Mouse (Mus musculus) lung, embryonic 15.5 days (tissue): ENCODE data around the gene Clec1b. TPM values are rescaled to one million over a fixed set of nuclear protein-coding genes. Genes with fewer than 3 reads are reported as not detected.
A peak's percentile ranks its signal among the peaks of the same experiment; 100 is the strongest.

Source experiments
- ATAC-seq: fragments of 200-750 bp; cut with Nextera tagmentation; 2 replicates; pipeline ENCODE4 v1.8.0; 2017; ENCODE audit warnings: moderate number of reproducible peaks, borderline replicate concordance; ENCODE audit not compliant: low FRiP score, low TSS enrichment; ENCODE audit errors: extremely low read depth
- H3K27ac ChIP-seq: fragments of 300-500 bp; sonication (generic); 2 replicates; pipeline ENCODE4 v1.5.1; 2015; ENCODE audit warnings: moderate library complexity, mild to moderate bottlenecking, inconsistent platforms
- H3K27me3 ChIP-seq: fragments of 300-500 bp; sonication (generic); 2 replicates; pipeline ENCODE4 v1.6.1; 2015; ENCODE audit warnings: inconsistent platforms
- H3K36me3 ChIP-seq: fragments of 300-500 bp; sonication (generic); 2 replicates; pipeline ENCODE4 v1.6.1; 2015; ENCODE audit warnings: inconsistent platforms
- H3K4me1 ChIP-seq: fragments of 300-500 bp; sonication (generic); 2 replicates; pipeline ENCODE4 v1.6.1; 2015; ENCODE audit warnings: inconsistent platforms
- H3K4me2 ChIP-seq: fragments of 300-500 bp; sonication (generic); 2 replicates; pipeline ENCODE4 v1.6.1; 2015; ENCODE audit warnings: inconsistent platforms, mild to moderate bottlenecking, moderate library complexity
- H3K4me3 ChIP-seq: fragments of 300-500 bp; sonication (generic); 2 replicates; pipeline ENCODE4 v1.5.1; 2015; ENCODE audit warnings: mild to moderate bottlenecking, inconsistent platforms
- H3K9ac ChIP-seq: fragments of 300-500 bp; sonication (generic); 2 replicates; pipeline ENCODE4 v1.6.1; 2015; ENCODE audit warnings: inconsistent platforms
- H3K9me3 ChIP-seq: fragments of 300-500 bp; sonication (generic); 2 replicates; pipeline ENCODE4 v1.6.1; 2016; ENCODE audit warnings: inconsistent platforms
- WGBS: fragments of 180-500 bp; shearing (Covaris S2); methylation state at CpG from one replicate; pipeline ENCODE4 v1.1.7; 2015; 5-methylcytosine and 5-hydroxymethylcytosine counted together
- polyA plus RNA-seq: library from polyadenylated mRNA; unstranded; fragments of >200 nt; fragmentation: Nextera tagmentation; extraction: Ambion mirVana; gene quantifications from 2 replicates; pipeline ENCODE4 v1.2.1, GENCODE M21; 2015

The Clec1b gene
- polyA plus RNA-seq, 1 experiment from 2014 or later: 2.6 TPM

DNA sequence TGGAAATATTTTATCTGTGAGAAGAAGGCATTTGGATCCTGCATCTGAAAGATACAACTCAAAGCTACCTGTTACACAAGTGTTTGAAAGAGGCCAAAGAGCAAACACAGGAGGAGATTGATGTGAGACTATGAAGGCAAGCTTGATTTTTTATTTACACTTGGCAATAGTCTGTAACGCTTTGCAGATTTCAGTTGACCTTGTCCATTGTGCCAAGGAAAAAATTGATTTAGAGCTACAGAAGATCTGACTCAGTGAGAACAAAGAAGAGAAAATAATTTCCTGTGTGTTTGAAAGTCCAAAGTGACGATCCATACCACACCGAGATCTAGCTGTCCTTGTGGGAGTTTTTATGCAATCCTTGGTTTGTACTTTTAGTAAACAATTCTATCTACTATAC lies 25.2 kb downstream of the Clec1b start:
- no peak overlapping the region for H3K27ac ChIP-seq
- no peak overlapping the region for H3K4me2 ChIP-seq
- no peak for ATAC-seq
- no peaks in the 10 kb centered on the region for H3K27me3 ChIP-seq
- H3K9ac ChIP-seq: no peak overlapping the region
- no peak overlapping the region for H3K4me3 ChIP-seq
- H3K4me1 ChIP-seq: peaks cover 18% of the 10 kb centered on the region
- no peaks in the 10 kb centered on the region for H3K36me3 ChIP-seq
- H3K9me3 ChIP-seq: no peaks in the 10 kb centered on the region
- WGBS: 49% methylated on average over 3 of the region's 3 CpGs

DNA sequence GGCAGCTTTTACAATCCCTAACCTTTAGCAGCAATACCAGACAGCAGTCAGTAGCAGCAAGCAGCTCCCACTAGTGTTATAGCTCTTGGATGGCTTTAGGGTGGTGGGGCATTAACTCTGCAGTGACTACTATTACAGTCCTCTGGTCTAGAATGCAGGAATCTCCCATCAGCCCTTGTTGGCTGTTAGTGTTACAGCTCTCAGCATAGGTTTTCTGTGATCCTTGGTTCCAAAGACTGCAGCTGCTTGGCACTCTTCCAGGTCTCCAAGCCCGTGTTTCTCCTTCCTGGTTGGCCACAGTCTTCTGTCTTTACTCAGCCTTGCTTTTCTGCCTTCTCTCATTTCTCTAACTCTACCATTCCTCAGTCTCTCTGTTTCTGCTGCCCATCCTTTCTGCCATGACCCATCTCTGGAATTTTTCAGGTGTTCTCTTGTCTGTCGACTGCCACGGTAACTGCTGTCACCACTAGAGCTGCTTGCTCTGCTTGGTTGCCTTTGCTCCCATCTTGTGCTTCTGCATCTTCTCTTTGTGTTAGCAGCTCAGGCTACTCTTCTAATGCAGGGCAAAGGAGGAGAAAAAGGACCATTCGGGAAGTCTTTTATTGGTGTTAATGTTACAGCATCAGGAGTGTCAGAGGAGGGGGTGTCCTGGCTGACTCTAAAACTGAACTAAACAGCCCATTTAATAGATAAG lies 26.1 kb downstream of the Clec1b start:
- H3K9ac ChIP-seq: no peak overlapping the region
- no peak overlapping the region for H3K4me3 ChIP-seq
- 49% methylated on average over 4 of the region's 4 CpGs for WGBS
- H3K4me2 ChIP-seq: no peak overlapping the region
- H3K27ac ChIP-seq: peak overlapping the region; percentile 65
- peaks cover 18% of the 10 kb centered on the region for H3K4me1 ChIP-seq
- no peaks in the 10 kb centered on the region for H3K27me3 ChIP-seq
- no peaks in the 10 kb centered on the region for H3K9me3 ChIP-seq
- no peaks in the 10 kb centered on the region for H3K36me3 ChIP-seq
- ATAC-seq: peak; percentile 84

DNA sequence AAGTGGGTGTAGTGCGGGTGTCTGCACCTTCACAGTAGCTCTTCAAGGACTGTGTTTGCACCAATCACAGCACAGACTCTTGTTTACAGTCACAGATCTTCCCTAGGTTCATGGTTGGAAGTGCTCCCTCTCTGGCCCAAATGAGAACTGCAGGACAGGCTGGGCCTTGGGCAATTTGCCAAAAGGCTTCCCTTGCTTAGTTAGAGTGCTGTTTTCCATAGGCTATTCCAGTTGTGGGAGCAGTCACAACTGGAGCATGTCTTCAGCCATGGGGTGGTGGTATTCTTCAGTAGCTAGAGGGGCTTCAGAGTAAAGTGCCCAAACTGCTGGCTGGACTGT lies 26.6 kb downstream of the Clec1b start:
- Histone ChIP-seq H3K9ac (no peak overlapping the region), H3K36me3 (no peaks in the 10 kb centered on the region), H3K27me3 (no peaks in the 10 kb centered on the region), H3K27ac (peak overlapping the region; percentile 65), H3K4me3 (no peak overlapping the region), H3K9me3 (no peaks in the 10 kb centered on the region), H3K4me1 (peaks cover 18% of the 10 kb centered on the region), H3K4me2 (no peak overlapping the region)
- ATAC-seq: peak; percentile 77
- WGBS: 7% methylated on average over 1 of the region's 1 CpGs

DNA sequence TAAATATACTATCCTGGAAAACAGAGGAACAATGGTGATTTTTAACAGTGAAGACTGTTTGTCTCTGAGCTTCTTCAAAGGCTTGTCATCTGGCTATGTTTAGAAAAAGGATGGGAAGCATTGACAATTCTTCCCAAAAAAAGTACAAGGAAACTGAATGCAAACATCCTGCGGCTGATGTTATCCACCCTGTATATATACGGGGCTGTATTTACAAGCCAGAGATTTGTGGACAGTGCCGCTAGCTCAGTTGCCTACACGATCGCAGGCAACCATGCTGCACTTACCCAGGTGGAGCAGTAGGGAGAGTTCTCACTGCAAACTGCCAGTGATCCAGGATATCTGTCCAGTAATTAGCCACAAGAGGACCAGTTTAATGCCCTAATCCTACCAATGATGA lies 28.1 kb downstream of the Clec1b start:
- peak overlapping the region; percentile 53; the same call in 1 of the 2 replicates for H3K27ac ChIP-seq
- no peaks in the 10 kb centered on the region for H3K27me3 ChIP-seq
- no peaks in the 10 kb centered on the region for H3K36me3 ChIP-seq
- no peak overlapping the region for H3K4me2 ChIP-seq
- peaks cover 18% of the 10 kb centered on the region for H3K4me1 ChIP-seq
- 29% methylated on average over 5 of the region's 5 CpGs for WGBS
- no peak overlapping the region for H3K4me3 ChIP-seq
- ATAC-seq: 0 out of 2 replicates have a peak, but pooled peaks have one; percentile 37
- H3K9me3 ChIP-seq: no peaks in the 10 kb centered on the region
- H3K9ac ChIP-seq: no peak overlapping the region

DNA sequence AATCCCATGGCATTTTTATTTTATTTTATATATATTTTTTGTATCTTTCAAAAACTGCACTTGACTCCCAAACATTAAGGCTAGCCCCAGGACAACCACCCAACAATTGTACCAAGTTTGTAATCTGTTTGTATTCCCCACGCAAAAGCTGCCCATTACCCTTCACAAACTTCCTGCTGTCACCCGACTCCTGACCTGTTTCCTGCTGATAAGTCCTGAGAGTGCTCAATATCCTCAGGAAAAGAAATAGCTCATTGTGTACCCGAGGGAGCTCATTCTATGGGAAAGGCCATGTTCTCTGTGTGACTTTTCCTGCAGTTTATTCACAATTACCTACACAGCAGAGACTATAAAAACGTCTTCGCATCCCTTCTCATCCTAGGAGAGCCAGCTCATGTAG lies 28.7 kb downstream of the Clec1b start:
- H3K9ac ChIP-seq: no peak overlapping the region
- H3K4me2 ChIP-seq: no peak overlapping the region
- H3K4me1 ChIP-seq: peaks cover 18% of the 10 kb centered on the region
- no peaks in the 10 kb centered on the region for H3K27me3 ChIP-seq
- H3K4me3 ChIP-seq: no peak overlapping the region
- H3K27ac ChIP-seq: 0 out of 2 replicates have a peak overlapping the region, but pooled peaks have one; percentile 49
- H3K9me3 ChIP-seq: no peaks in the 10 kb centered on the region
- peak; percentile 39 for ATAC-seq
- WGBS: 33% methylated on average over 5 of the region's 5 CpGs
- H3K36me3 ChIP-seq: no peaks in the 10 kb centered on the region

DNA sequence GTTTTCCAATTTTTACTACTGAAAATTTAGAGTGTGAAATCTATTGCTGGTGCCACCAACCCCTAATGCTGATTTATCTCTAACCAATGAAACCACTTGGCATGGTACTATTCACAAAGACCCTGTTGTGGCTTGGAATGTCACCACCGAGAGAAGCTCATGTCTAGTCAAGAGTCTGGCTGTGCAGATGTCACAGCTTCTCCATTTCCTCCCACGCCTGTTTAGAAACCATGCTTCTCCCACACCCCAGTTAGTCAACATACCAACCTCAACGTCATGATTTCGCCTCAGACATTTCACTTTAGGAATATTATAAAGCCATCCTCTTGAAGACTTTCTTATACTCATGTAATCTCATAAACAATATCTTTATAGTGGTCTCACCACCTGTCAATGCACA lies 30.2 kb downstream of the Clec1b start:
- H3K4me3 ChIP-seq: no peak overlapping the region
- no peak overlapping the region for H3K9ac ChIP-seq
- WGBS: 64% methylated on average over 4 of the region's 4 CpGs
- no peaks in the 10 kb centered on the region for H3K27me3 ChIP-seq
- no peak for ATAC-seq
- no peak overlapping the region for H3K27ac ChIP-seq
- H3K9me3 ChIP-seq: no peaks in the 10 kb centered on the region
- no peaks in the 10 kb centered on the region for H3K36me3 ChIP-seq
- peaks cover 18% of the 10 kb centered on the region for H3K4me1 ChIP-seq
- no peak overlapping the region for H3K4me2 ChIP-seq

DNA sequence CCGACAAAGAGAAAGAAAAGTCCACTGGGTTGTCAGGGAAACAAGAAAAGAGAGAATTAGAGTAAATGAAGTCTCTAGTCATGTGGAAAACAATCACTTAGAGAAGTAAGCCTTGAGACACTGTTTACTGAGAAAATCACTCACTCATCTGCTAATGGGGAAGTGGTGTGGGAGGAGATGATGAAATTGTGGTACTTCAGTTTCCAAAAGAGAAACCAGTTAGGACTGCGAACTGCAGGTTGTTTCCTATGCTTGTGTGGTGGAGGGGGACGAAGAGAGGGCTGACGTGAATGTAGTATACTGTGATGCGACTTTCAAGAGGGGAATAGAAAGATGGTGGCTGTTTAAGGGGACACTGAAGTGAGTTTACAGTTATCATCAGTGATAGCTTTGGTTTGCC lies 37.1 kb downstream of the Clec1b start:
- H3K4me3 ChIP-seq: no peak overlapping the region
- H3K4me1 ChIP-seq: no peaks in the 10 kb centered on the region
- H3K9ac ChIP-seq: no peak overlapping the region
- ATAC-seq: no peak
- no peaks in the 10 kb centered on the region for H3K9me3 ChIP-seq
- H3K4me2 ChIP-seq: no peak overlapping the region
- H3K36me3 ChIP-seq: no peaks in the 10 kb centered on the region
- no peaks in the 10 kb centered on the region for H3K27me3 ChIP-seq
- H3K27ac ChIP-seq: no peak overlapping the region
- 76% methylated on average over 5 of the region's 5 CpGs for WGBS

DNA sequence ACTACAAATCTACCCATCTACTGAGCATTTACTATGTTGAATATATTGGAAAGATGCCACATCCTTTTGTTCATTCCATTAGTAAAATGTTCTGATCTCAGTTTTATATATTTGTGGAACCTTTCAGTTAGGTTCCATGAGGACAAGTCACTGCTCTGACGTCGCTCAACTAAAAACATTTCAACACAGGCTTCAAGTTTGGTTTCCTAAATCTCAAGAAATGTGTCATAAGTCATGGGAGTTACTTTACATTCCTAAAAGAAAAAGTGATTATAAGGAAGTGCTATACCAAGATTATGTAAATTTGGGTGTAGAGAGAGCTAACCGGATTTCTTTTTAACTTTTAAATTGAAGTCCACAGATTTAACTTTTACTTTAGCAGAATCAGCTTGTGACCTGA lies 38.9 kb downstream of the Clec1b start:
- H3K27ac ChIP-seq: no peak overlapping the region
- no peak overlapping the region for H3K4me3 ChIP-seq
- no peaks in the 10 kb centered on the region for H3K4me1 ChIP-seq
- no peaks in the 10 kb centered on the region for H3K27me3 ChIP-seq
- no peak for ATAC-seq
- H3K9ac ChIP-seq: no peak overlapping the region
- H3K4me2 ChIP-seq: no peak overlapping the region
- 86% methylated on average over 3 of the region's 3 CpGs for WGBS
- no peaks in the 10 kb centered on the region for H3K9me3 ChIP-seq
- H3K36me3 ChIP-seq: no peaks in the 10 kb centered on the region

DNA sequence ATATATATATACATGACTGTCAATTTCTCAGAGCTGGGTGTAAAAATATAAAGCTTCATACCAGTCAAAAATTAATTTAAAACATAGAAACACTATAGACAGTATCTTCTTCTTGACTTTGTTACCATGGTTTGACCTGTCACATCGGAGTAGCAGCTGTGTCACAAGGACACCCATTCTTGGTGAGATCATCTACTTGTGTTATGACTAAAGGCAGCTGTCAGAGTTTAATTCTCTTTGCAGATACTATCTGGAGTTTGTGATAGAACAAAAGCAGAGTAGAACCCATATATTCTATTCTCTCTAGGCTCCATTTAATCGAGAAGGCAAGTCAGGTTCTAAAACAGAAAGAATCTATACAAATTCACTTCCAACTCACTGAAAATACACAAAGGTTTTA lies 40.9 kb downstream of the Clec1b start:
- no peaks in the 10 kb centered on the region for H3K27me3 ChIP-seq
- WGBS: 83% methylated on average over 2 of the region's 2 CpGs
- no peak overlapping the region for H3K4me2 ChIP-seq
- H3K27ac ChIP-seq: no peak overlapping the region
- H3K9ac ChIP-seq: no peak overlapping the region
- no peak overlapping the region for H3K4me3 ChIP-seq
- ATAC-seq: no peak
- H3K4me1 ChIP-seq: no peaks in the 10 kb centered on the region
- no peaks in the 10 kb centered on the region for H3K36me3 ChIP-seq
- no peaks in the 10 kb centered on the region for H3K9me3 ChIP-seq

DNA sequence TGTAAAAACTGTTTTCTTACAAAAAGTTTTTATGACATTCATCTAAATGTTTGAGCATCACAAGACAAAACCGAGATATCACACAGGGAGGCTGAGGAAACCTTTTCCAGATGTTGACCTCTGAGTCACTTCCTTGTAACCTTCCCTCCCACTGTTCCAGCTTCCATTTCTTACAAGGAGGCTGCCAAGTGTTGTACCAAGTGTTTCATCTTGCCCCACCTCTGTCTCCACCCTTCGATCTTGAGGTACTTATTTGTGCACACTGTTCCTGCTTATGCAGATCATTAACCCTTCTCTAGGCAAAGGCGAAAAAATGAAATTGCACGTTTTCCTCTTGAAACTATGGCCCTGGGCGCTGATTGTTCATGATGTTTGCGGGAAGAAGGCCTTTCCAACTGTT lies 52.6 kb downstream of the Clec1b start:
- no peaks in the 10 kb centered on the region for H3K36me3 ChIP-seq
- peak overlapping the region; percentile 21 for H3K4me3 ChIP-seq
- H3K4me1 ChIP-seq: no peaks in the 10 kb centered on the region
- H3K27me3 ChIP-seq: no peaks in the 10 kb centered on the region
- H3K27ac ChIP-seq: 0 out of 2 replicates have a peak overlapping the region, but pooled peaks have one; percentile 37
- H3K9me3 ChIP-seq: no peaks in the 10 kb centered on the region
- 56% methylated on average over 6 of the region's 6 CpGs for WGBS
- H3K9ac ChIP-seq: no peak overlapping the region
- H3K4me2 ChIP-seq: peak overlapping the region; percentile 41
- ATAC-seq: no peak

DNA sequence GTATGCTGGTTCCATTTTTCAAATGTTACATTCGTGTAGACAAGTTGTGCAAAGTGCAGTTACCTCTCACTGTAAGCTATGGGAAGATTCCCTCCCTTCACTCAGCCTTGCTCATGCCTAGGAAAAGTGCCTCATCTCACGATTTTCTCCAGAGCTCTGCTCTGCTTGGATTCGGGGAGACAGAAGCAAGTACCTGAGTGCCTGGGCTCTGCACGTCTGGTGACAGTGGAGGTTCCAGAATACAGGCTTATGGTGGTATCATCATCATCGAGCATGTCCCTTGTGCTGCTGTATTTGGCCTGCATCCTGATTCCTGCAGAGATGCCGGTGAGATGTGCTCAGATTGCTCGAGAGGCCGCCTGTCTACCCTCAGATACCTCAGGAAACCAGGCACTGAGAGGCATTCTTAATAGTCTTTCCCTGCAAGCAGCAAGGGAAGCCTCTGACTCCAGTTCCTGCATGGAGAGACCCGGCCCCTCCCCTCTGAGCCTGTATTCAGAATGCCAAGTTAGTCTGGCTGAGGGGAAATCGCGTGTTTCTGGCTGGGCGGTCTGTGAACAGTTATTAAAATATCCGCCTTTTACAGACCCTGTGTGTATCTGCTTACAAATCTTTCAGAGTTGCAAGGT lies 54.4 kb downstream of the Clec1b start, which contains the start of gene Clec1a:
Clec1a (minus strand) TSS at position 590 of the 629 bp plus-strand sequence.
- Histone ChIP-seq H3K4me3 (peak within 1 kb of the TSS; percentile 29), H3K27me3 (no peaks in the 10 kb centered on the region), H3K36me3 (no peaks in the 10 kb centered on the region), H3K9ac (no peak within 1 kb of the TSS; the same call in 1 of the 2 replicates), H3K4me2 (peak within 1 kb of the TSS; percentile 27), H3K9me3 (no peaks in the 10 kb centered on the region), H3K4me1 (no peaks in the 10 kb centered on the region), H3K27ac (peak within 1 kb of the TSS; percentile 53)
- no peak for ATAC-seq
- 47% methylated on average over 13 of the region's 13 CpGs for WGBS
